Mouse (Mus musculus) kidney, embryonic 15.5 days (tissue): ENCODE measurements around the gene Hfm1. TPM values are rescaled to one million over a fixed set of nuclear protein-coding genes. Genes with fewer than 3 reads are reported as not detected.

Experiments used
- ATAC-seq: fragments of 200-750 bp; cut with Nextera tagmentation; replicated peaks from 2 replicates; pipeline ENCODE4 v1.8.0; 2017; ENCODE audit warnings: moderate TSS enrichment; ENCODE audit not compliant: low FRiP score
- H3K27ac ChIP-seq: fragments of 300-500 bp; sonication (generic); 2 replicates; pipeline ENCODE4 v1.5.1; 2015; ENCODE audit warnings: mild to moderate bottlenecking, inconsistent platforms
- H3K27me3 ChIP-seq: fragments of 300-500 bp; sonication (generic); 2 replicates; pipeline ENCODE4 v1.6.1; 2015; ENCODE audit warnings: inconsistent platforms
- H3K36me3 ChIP-seq: fragments of 300-500 bp; sonication (generic); 2 replicates; pipeline ENCODE4 v1.6.1; 2015; ENCODE audit warnings: inconsistent platforms
- H3K4me1 ChIP-seq: fragments of 300-500 bp; sonication (generic); 2 replicates; pipeline ENCODE4 v1.6.1; 2015; ENCODE audit warnings: inconsistent platforms
- H3K4me2 ChIP-seq: fragments of 300-500 bp; sonication (generic); 2 replicates; pipeline ENCODE4 v1.6.1; 2015; ENCODE audit warnings: moderate library complexity, mild to moderate bottlenecking, inconsistent platforms
- H3K4me3 ChIP-seq: fragments of 300-500 bp; sonication (generic); replicated peaks from 2 replicates; pipeline ENCODE4 v1.5.1; 2015; ENCODE audit warnings: mild to moderate bottlenecking, inconsistent platforms
- H3K9ac ChIP-seq: fragments of 300-500 bp; sonication (generic); 2 replicates; pipeline ENCODE4 v1.6.1; 2015; ENCODE audit warnings: mild to moderate bottlenecking, inconsistent platforms
- H3K9me3 ChIP-seq: fragments of 300-500 bp; sonication (generic); replicated peaks from 2 replicates; pipeline ENCODE4 v1.6.1; 2016; ENCODE audit warnings: inconsistent platforms
- WGBS: fragments of 180-500 bp; shearing (Covaris S2); methylation state at CpG from one replicate; pipeline ENCODE4 v1.1.7; 2015; ENCODE audit warnings: mixed read lengths; 5-methylcytosine and 5-hydroxymethylcytosine counted together
- polyA plus RNA-seq: library from polyadenylated mRNA; unstranded; fragments of >200 nt; fragmentation: Nextera tagmentation; extraction: Ambion mirVana; gene quantifications from 2 replicates; pipeline ENCODE4 v1.2.1, GENCODE M21; 2015

Gene Hfm1
- polyA plus RNA-seq, 1 experiment from 2014 or later: 1.8 TPM

DNA sequence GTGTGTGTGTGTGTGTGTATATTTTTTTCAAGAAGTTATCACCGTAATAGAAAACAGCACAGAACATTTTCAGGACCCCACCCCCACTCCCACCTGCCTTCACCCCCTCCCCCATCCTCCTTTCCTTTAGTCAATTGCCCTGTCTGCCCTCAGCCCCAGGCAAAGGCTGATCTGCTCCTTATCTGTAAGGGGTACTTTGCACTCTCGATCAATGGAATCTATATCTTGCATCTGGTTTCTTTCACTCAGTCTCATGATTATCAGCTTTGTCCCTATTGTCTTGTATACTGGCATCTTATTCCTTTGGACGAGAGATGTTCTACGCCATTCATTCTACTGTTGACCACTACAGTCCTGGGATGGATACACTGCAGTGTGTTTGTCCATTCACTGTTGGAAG is 1.9 kb upstream of the Hfm1 start:
- Histone ChIP-seq H3K9ac (no peak overlapping the region), H3K27ac (no peak overlapping the region), H3K36me3 (no peaks in the 10 kb centered on the region), H3K4me3 (no peak overlapping the region), H3K27me3 (no peaks in the 10 kb centered on the region), H3K4me2 (no peak overlapping the region), H3K4me1 (0 out of 2 replicates have a peak, but pooled peaks cover 6% of the 10 kb centered on the region), H3K9me3 (no peaks in the 10 kb centered on the region)
- WGBS: 80% methylated on average over 4 of the region's 4 CpGs
- no peak for ATAC-seq

DNA sequence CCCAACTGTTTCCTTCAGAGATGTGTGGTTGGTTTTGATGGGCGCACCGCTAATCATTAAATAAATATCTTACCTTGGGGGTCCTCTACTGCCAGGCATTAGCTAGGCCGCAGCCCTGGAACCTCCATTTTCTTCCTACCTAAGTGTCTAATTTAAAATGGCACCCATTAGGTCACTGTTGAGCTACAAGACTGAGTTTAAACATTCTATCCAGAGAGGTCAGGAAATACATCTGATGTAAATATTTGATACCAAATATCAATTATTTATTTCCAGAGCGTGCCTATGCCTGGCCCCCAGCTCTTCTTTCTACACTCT is 207 bp upstream of the Hfm1 start:
- ATAC-seq: 0 out of 2 replicates have a peak, but pooled peaks have one; percentile 22
- no peaks in the 10 kb centered on the region for H3K36me3 ChIP-seq
- peak overlapping the region; percentile 61 for H3K9ac ChIP-seq

DNA sequence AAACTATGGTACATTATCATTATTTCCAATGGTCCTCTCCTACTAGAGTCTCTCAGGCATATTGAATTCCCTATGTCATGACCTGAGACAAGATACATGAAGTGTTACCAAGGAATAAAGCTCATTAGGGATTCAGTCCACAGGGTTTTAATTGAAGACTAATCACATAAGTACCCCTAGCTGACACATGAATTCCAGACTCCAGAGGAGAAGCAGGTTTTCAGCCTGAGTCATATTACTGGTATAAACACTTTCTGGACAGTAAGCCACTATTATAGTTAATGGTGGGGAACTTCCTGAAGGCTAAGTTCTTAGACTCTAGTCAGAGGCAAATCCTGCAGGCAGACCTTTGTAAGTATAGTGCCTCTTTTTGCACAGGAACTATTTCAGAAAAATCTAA is 6.8 kb downstream of the Hfm1 start:
- H3K27me3 ChIP-seq: no peaks in the 10 kb centered on the region
- no peaks in the 10 kb centered on the region for H3K36me3 ChIP-seq
- H3K4me2 ChIP-seq: no peak overlapping the region
- no peak overlapping the region for H3K27ac ChIP-seq
- no peak overlapping the region for H3K9ac ChIP-seq
- no peak for ATAC-seq
- no peaks in the 10 kb centered on the region for H3K4me1 ChIP-seq
- no peak overlapping the region for H3K4me3 ChIP-seq
- H3K9me3 ChIP-seq: no peaks in the 10 kb centered on the region

More for the DNA sequence above, 207 bp upstream of the Hfm1 start:
- WGBS: 39% methylated on average over 4 of the region's 4 CpGs
- Histone ChIP-seq H3K4me3 (peak overlapping the region; percentile 60), H3K27ac (no peak overlapping the region), H3K9me3 (no peaks in the 10 kb centered on the region), H3K4me1 (0 out of 2 replicates have a peak, but pooled peaks cover 6% of the 10 kb centered on the region), H3K4me2 (peak overlapping the region; percentile 86), H3K27me3 (no peaks in the 10 kb centered on the region)

DNA sequence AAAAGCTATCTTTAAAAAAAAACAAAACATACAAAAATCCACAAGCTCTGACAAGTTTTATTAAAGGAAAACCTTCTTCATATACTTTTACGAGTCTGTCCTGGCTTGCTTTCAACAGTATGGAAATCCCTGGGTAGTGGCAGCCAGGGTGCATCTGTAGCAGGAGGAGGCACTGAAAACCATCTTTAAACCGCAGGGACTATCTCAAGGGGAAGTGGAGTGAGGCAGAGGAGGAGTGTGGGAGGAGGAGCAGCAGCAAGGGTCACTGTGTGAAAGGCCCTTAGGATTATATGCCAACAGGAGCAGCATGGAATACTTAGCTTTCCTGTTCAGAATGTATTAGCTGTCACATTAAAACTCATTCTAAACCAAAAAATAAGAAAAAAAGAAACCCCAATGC is 29.2 kb downstream of the Hfm1 start:
- no peak overlapping the region for H3K4me2 ChIP-seq
- no peak for ATAC-seq
- H3K9me3 ChIP-seq: no peaks in the 10 kb centered on the region
- H3K9ac ChIP-seq: no peak overlapping the region
- no peaks in the 10 kb centered on the region for H3K27me3 ChIP-seq
- H3K27ac ChIP-seq: no peak overlapping the region
- 44% methylated on average over 2 of the region's 2 CpGs for WGBS
- H3K36me3 ChIP-seq: no peaks in the 10 kb centered on the region
- no peaks in the 10 kb centered on the region for H3K4me1 ChIP-seq
- no peak overlapping the region for H3K4me3 ChIP-seq

DNA sequence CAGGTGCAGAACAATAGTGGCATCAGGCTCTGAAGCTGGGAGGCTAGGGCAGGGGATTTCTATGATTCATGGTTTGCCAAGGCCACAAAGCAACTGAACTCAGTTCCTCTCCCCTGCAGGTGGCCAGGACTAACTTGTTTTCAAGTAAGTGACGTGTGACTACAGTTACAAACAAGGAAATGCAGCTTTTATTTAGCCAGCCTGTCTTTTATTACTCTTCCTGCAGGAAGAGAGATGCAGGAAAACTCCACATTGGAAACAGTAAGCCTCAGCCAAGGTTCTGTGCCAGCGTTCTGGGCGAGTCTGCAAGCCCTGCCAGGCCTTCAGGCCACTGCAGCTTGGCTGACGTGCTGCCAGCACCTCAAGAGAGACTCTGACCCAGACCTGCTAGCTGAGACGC is 34.3 kb downstream of the Hfm1 start:
- ATAC-seq: no peak
- Histone ChIP-seq H3K27ac (no peak overlapping the region), H3K27me3 (no peaks in the 10 kb centered on the region), H3K4me2 (no peak overlapping the region), H3K4me3 (no peak overlapping the region), H3K36me3 (no peaks in the 10 kb centered on the region), H3K9me3 (no peaks in the 10 kb centered on the region), H3K4me1 (no peaks in the 10 kb centered on the region), H3K9ac (no peak overlapping the region)
- 25% methylated on average over 5 of the region's 5 CpGs for WGBS

DNA sequence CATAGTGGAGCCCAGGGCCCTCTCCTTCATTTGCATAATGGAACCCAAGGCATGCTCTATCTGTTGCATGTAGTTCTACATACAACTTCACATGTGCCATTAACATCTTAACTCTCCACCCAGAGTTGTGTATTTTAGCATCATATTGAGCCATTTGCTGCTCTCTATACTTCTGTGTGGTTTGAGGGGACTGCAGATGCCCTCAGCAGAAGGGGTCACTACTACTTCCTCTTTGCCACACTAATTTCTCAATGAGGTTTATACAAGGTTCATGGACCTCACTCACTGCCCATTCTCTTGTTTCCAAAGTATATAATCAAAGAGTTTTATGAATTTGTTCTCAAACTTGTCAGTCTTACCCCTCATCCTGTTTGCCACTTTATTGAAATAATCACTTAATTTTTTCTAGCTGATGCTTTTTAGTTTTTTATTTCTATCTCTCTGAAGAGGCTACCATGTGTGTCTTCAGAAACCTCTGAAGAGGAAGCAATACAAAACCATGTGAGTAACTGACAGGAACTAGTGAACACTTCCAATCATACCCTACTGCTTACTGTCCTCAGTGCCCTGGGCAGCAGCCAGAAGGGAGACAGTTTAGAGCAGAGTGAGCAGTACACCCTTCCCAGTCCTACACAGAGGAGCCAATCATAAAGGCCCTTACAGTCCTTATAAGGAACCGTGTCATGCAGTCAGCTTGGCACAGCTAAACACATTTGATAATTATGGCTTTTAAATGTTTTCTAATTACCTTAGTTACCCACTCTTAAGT is 38.6 kb downstream of the Hfm1 start:
- no peak overlapping the region for H3K4me2 ChIP-seq
- whole genome bisulfite sequencing: 76% methylated on average over 1 of the region's 1 CpGs
- H3K4me1 ChIP-seq: no peaks in the 10 kb centered on the region
- H3K27me3 ChIP-seq: no peaks in the 10 kb centered on the region
- H3K9ac ChIP-seq: no peak overlapping the region
- no peak overlapping the region for H3K4me3 ChIP-seq
- H3K27ac ChIP-seq: no peak overlapping the region
- no peaks in the 10 kb centered on the region for H3K36me3 ChIP-seq
- ATAC-seq: no peak
- no peaks in the 10 kb centered on the region for H3K9me3 ChIP-seq

DNA sequence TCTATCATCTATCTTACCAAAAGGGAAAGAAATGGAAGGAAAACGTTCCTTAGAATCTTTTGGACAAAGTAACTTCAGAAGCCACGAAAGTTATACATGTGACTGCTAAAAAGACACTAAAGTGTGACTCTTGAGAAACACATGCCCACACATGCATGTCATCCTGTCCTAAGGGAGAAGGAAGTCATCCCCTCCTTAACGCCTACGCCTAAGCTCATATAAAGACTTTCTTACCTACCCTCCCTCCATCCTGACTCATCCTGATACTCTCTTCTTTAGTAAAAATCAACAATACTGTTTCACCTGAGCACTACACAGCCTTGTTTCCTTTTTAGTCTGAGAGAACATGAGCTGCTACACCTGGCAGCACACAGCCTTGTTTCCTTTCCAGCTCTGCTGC is 40.6 kb downstream of the Hfm1 start:
- Histone ChIP-seq H3K9ac (no peak overlapping the region), H3K9me3 (no peaks in the 10 kb centered on the region), H3K36me3 (no peaks in the 10 kb centered on the region), H3K4me1 (no peaks in the 10 kb centered on the region), H3K4me3 (no peak overlapping the region), H3K4me2 (no peak overlapping the region), H3K27ac (no peak overlapping the region), H3K27me3 (no peaks in the 10 kb centered on the region)
- no peak for ATAC-seq
- WGBS: 87% methylated on average over 4 of the region's 4 CpGs

DNA sequence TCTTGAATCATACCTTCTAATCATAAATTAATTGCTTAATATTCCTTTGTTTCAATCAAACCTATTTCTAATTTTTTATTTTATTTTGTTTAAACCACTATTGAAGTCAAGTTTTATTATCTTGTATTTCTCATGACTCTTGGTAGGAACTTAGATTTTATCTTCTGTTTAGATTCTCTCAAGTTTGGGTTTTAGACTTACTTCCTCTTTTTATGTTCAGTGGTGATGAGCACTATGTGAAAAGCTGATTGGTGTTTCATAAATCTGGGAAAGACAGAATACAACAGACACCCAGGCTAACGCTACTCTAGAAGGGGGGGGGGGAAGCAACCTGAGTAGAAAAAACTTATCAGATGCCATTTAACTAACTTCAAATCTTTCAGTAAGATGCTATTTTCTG is 49.7 kb downstream of the Hfm1 start:
- H3K9ac ChIP-seq: no peak overlapping the region
- no peak overlapping the region for H3K4me3 ChIP-seq
- no peak for ATAC-seq
- H3K4me1 ChIP-seq: no peaks in the 10 kb centered on the region
- H3K27me3 ChIP-seq: no peaks in the 10 kb centered on the region
- no peaks in the 10 kb centered on the region for H3K36me3 ChIP-seq
- no peak overlapping the region for H3K4me2 ChIP-seq
- no peaks in the 10 kb centered on the region for H3K9me3 ChIP-seq
- 82% methylated on average over 1 of the region's 1 CpGs for WGBS
- H3K27ac ChIP-seq: no peak overlapping the region

DNA sequence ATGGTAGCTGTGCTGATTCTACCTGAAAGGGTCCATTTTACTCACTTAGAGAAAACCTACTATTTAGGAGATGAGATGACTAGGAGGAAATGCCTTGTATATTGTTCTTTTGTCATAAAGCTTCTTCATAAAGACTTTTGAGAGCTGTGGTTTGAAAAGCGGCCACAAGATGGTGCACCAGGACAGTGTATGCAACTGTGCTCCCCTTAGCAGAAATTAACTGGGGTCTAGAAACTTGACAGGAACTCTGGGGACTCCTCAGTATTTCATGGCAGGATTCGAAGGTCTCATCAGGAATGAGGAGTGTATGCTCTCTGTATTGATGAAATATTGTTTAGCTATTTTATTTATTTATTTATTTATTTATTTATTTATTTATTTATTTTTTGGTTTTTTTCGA is 65.7 kb downstream of the Hfm1 start:
- no peak for ATAC-seq

DNA sequence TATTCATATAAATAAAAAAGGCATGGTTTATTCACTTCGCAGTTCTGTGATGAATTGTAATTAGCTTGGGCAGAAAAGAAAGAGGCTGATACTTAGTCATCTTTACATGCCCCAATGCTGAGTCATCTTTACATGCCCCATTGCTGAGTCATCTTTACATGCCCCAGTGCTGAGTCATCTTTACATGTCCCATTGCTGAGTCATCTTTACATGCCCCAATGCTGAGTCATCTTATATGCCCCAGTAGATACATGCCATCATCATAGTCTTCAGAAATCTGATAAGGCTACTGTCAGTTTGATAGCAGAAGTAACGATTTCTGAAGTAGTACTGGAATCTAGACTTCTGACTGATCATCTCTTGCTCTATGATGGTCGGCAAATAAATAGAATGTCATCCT is 72.8 kb downstream of the Hfm1 start:
- 86% methylated on average over 3 of the region's 3 CpGs for WGBS
- no peak for ATAC-seq
- H3K27me3 ChIP-seq: no peaks in the 10 kb centered on the region
- H3K9me3 ChIP-seq: no peaks in the 10 kb centered on the region
- H3K36me3 ChIP-seq: no peaks in the 10 kb centered on the region
- H3K4me3 ChIP-seq: no peak overlapping the region
- no peak overlapping the region for H3K9ac ChIP-seq
- no peak overlapping the region for H3K4me2 ChIP-seq
- no peaks in the 10 kb centered on the region for H3K4me1 ChIP-seq
- no peak overlapping the region for H3K27ac ChIP-seq

More for the DNA sequence above, 65.7 kb downstream of the Hfm1 start:
- Histone ChIP-seq H3K4me2 (no peak overlapping the region), H3K27ac (no peak overlapping the region), H3K9me3 (no peaks in the 10 kb centered on the region), H3K36me3 (no peaks in the 10 kb centered on the region), H3K4me1 (no peaks in the 10 kb centered on the region), H3K27me3 (no peaks in the 10 kb centered on the region), H3K4me3 (no peak overlapping the region), H3K9ac (no peak overlapping the region)
- WGBS: 36% methylated on average over 3 of the region's 3 CpGs

DNA sequence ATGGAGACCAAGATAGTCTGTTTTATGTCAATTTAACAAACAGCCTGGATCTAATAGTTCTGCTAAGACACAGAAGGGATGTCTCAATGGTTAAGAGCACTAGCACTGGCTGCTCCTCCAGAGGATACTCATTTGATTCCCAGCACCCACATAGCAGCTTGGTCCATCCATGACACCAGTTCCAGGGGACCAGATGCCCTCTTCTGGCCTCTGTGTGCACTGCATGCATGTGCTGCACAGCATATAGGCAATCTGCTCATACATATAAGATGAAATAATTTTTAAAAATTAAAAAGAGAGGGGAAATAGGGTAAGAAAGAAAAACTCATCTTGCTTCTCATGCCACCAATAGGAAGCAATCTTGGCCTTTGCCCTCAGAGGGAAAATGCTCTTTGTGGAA is 79.1 kb downstream of the Hfm1 start:
- Histone ChIP-seq H3K27ac (no peak overlapping the region), H3K4me3 (no peak overlapping the region), H3K9ac (no peak overlapping the region), H3K4me2 (no peak overlapping the region), H3K4me1 (no peaks in the 10 kb centered on the region), H3K36me3 (no peaks in the 10 kb centered on the region), H3K27me3 (no peaks in the 10 kb centered on the region), H3K9me3 (no peaks in the 10 kb centered on the region)
- ATAC-seq: no peak

DNA sequence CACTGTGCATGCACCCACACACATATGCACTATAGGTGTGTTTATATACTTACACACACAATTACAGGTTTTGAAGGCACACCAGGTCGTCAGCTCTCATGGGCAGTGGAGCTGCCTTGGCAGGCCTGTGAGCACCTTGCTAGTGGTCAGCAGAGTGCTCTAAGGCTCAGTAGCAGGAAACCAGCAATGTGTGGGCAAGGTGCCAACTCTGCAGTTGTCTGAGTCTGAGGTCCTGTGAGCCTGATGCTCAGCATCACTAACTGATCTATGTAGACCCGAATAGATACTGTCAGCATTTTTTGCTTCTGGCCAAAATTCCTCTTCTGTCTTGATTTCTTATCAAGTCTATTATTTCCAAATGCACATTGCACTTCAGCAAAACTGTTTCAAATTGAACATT is 82.2 kb downstream of the Hfm1 start:
- no peak overlapping the region for H3K27ac ChIP-seq
- no peak overlapping the region for H3K9ac ChIP-seq
- ATAC-seq: no peak
- no peak overlapping the region for H3K4me3 ChIP-seq
- no peak overlapping the region for H3K4me2 ChIP-seq
- WGBS: 71% methylated on average over 2 of the region's 2 CpGs
- H3K36me3 ChIP-seq: no peaks in the 10 kb centered on the region
- H3K9me3 ChIP-seq: no peaks in the 10 kb centered on the region
- H3K4me1 ChIP-seq: no peaks in the 10 kb centered on the region
- no peaks in the 10 kb centered on the region for H3K27me3 ChIP-seq

DNA sequence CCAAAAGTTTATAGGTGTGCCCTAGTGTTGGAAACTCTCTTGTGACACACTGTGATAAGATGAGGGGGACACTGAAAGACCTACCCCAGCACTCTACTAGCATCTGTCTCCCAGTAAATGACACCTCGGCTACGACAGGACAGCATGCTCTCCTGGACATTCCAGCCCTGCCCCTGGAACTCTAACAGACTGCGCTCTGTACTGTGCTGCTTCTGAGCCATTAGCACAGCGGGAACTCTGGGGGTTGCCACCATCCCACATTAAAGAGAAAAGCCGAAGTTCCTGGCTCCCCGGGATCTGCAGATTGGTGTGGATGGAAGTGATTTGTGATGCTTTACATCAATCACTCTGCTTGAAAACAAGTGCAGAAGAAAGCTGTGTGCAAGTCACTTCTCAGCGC is 93.1 kb downstream of the Hfm1 start:
- no peaks in the 10 kb centered on the region for H3K9me3 ChIP-seq
- no peak overlapping the region for H3K9ac ChIP-seq
- H3K4me1 ChIP-seq: no peaks in the 10 kb centered on the region
- peaks cover 9% of the 10 kb centered on the region; the same call in 1 of the 2 replicates for H3K27me3 ChIP-seq
- no peak overlapping the region for H3K27ac ChIP-seq
- ATAC-seq: no peak
- 9% methylated on average over 7 of the region's 7 CpGs for whole genome bisulfite sequencing
- H3K36me3 ChIP-seq: no peaks in the 10 kb centered on the region
- H3K4me2 ChIP-seq: no peak overlapping the region
- no peak overlapping the region for H3K4me3 ChIP-seq
